Mouse (Mus musculus) kidney, embryonic 16.5 days (tissue): ENCODE measurements around the gene Ifngr1. TPM values are rescaled to one million over a fixed set of nuclear protein-coding genes. Genes with fewer than 3 reads are reported as not detected.
"Not testable (repeated sequence)": the region's sequence is repeated elsewhere in the genome, so short reads cannot be mapped to it uniquely, and the experiment has no call there.

ENCODE experiments used
- ATAC-seq: fragments of 200-750 bp; cut with Nextera tagmentation; 2 replicates; pipeline ENCODE4 v1.8.0; 2017; ENCODE audit warnings: moderate TSS enrichment; ENCODE audit not compliant: low FRiP score, low TSS enrichment
- H3K27ac ChIP-seq: fragments of 300-500 bp; sonication (generic); 2 replicates; pipeline ENCODE4 v1.5.1; 2014; ENCODE audit warnings: low read length
- H3K27me3 ChIP-seq: fragments of 300-500 bp; sonication (generic); 2 replicates; pipeline ENCODE4 v1.6.1; 2014; ENCODE audit warnings: low read length, control low read depth, mixed read lengths; ENCODE audit not compliant: insufficient read depth
- H3K36me3 ChIP-seq: fragments of 300-500 bp; sonication (generic); 2 replicates; pipeline ENCODE4 v1.6.1; 2014; ENCODE audit warnings: low read length, control low read depth, mixed read lengths; ENCODE audit not compliant: insufficient read depth
- H3K4me1 ChIP-seq: fragments of 300-500 bp; sonication (generic); 2 replicates; pipeline ENCODE4 v1.6.1; 2014; ENCODE audit warnings: low read length, control low read depth, mixed read lengths; ENCODE audit not compliant: insufficient read depth
- H3K4me2 ChIP-seq: fragments of 300-500 bp; sonication (generic); replicated peaks from 2 replicates; pipeline ENCODE4 v1.6.1; 2014; ENCODE audit warnings: low read depth, low read length
- H3K4me3 ChIP-seq: fragments of 300-500 bp; sonication (generic); 2 replicates; pipeline ENCODE4 v1.5.1; 2014; ENCODE audit warnings: mild to moderate bottlenecking, low read length
- H3K9ac ChIP-seq: fragments of 300-500 bp; sonication (generic); replicated peaks from 2 replicates; pipeline ENCODE4 v1.6.1; 2014; ENCODE audit warnings: low read length
- H3K9me3 ChIP-seq: fragments of 300-500 bp; sonication (generic); 2 replicates; pipeline ENCODE4 v1.6.1; 2016; ENCODE audit warnings: low read length, control low read depth
- WGBS: fragments of 180-500 bp; shearing (Covaris S2); extraction: QIAGEN DNeasy Blood & Tissue Kit; methylation state at CpG from one replicate; pipeline ENCODE4 v1.1.7; 2014; 5-methylcytosine and 5-hydroxymethylcytosine counted together
- polyA plus RNA-seq: library from polyadenylated mRNA; unstranded; fragments of >200 nt; fragmentation: Nextera tagmentation; extraction: Ambion mirVana; gene quantifications from 2 replicates; pipeline ENCODE4 v1.2.1, GENCODE M21; 2015

Gene Ifngr1
- polyA plus RNA-seq, 1 experiment from 2014 or later: 67.1 TPM

DNA sequence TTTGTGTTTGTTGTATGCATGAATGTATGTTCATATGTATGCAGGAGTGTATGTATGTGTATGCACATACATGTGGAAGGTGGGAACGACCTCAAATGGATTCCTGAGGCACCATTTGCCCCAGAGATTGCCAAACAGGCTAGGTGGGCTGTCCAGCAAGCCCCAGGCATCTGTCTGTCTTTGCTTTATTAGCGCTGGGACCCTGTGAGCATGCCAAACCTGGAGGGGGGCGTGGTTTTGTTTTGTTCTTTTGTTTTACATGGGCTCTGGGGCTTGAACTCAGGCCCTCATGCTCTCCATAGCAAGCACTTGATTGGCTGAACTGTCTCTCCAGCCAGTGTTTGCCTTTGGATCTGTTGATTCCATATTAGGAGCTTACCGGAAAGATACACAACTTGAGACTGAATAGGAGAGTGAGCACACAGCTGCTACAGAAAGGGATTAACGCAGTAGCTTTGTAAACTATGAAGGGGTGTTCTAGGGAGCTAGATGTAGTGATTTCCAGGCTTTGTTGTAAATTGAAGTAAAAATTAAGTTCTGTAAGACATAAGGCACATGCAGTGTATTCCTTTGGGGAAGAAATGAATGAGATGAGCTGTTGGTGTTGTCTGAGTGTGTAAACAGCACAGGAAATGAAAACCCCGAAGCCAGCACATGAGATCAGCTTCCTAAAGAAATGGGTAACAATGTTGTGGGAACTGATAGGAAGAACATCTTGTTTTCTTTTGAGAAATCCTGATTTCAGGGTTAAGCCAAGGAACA, 7.8 kb downstream of the Ifngr1 start:
- peaks cover 4% of the 10 kb centered on the region for H3K9me3 ChIP-seq
- H3K4me1 ChIP-seq: peaks cover 8% of the 10 kb centered on the region
- H3K9ac ChIP-seq: no peak overlapping the region
- H3K27me3 ChIP-seq: no peaks in the 10 kb centered on the region
- ATAC-seq: no peak
- peaks cover 49% of the 10 kb centered on the region for H3K36me3 ChIP-seq
- 83% methylated on average over 6 of the region's 6 CpGs for WGBS
- H3K4me2 ChIP-seq: no peak overlapping the region
- H3K27ac ChIP-seq: peak overlapping the region; percentile 72; the same call in 1 of the 2 replicates
- no peak overlapping the region for H3K4me3 ChIP-seq

DNA sequence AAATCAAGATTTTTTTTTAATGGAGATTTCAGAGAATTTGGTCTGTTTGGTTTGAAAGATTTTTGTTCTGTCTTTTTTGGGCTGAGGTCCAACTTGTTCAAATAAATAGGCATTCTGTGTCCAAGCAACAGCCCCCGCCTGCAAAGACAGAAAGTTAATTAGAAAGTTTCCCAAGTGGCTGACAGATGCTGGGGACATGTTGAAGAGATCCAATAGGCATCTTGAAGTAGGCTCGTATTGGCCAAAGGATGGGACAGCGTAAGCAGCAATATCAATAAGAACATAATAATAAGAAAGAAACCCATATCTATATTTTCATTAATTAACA, 8.3 kb downstream of the Ifngr1 start:
- Histone ChIP-seq H3K9me3 (peaks cover 4% of the 10 kb centered on the region), H3K9ac (no peak overlapping the region), H3K36me3 (peaks cover 54% of the 10 kb centered on the region), H3K4me2 (no peak overlapping the region), H3K4me1 (0 out of 2 replicates have a peak, but pooled peaks cover 5% of the 10 kb centered on the region), H3K27ac (no peak overlapping the region), H3K4me3 (no peak overlapping the region), H3K27me3 (no peaks in the 10 kb centered on the region)
- WGBS: 95% methylated on average over 3 of the region's 3 CpGs
- no peak for ATAC-seq

DNA sequence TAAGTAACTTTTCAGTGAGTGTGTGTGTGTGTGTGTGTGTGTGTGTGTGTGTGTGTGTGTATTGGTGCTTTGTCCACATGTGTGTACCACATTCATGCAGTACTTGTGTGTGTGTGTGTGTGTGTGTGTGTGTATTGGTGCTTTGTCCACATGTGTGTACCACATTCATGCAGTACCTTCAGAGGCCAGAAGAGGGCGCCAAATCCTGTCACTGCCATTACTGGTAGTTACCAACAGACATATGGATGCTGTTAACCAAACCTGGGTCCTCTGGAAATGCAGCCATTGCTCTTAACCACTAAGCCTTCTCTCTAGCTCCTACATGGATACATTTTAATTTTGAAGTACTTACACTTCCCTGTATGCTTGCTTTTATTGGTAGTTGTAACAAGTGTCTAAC, 9.8 kb downstream of the Ifngr1 start:
- ATAC-seq, H3K9me3 ChIP-seq, H3K27ac ChIP-seq, H3K9ac ChIP-seq, H3K4me1 ChIP-seq, H3K27me3 ChIP-seq, H3K4me3 ChIP-seq, H3K4me2 ChIP-seq: not testable (repeated sequence)
- WGBS: 33% methylated on average over 1 of the region's 1 CpGs
- H3K36me3 ChIP-seq: peaks cover 67% of the 10 kb centered on the region

DNA sequence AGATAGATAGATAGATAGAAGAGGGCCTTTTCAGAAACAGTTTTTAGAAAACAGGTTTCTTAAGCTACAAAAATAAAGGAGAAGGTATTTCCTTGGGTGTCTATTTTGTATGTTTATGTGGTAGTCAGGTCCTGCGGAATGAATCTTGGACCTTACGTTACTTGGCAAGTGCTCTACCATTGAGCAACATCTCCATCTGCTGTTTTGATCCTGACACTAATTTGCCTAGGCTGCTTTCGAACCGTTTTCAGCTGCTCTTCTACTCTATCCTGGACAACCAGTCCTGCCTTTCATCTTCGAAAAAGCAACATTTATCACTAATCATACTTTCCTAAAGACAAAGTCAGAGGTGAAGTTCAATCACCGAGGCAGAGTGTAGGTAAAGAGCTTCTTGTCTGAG, 11.5 kb downstream of the Ifngr1 start:
- Histone ChIP-seq H3K9me3 (peaks cover 4% of the 10 kb centered on the region), H3K27me3 (no peaks in the 10 kb centered on the region), H3K9ac (no peak overlapping the region), H3K4me3 (no peak overlapping the region), H3K4me2 (no peak overlapping the region), H3K27ac (no peak overlapping the region), H3K4me1 (0 out of 2 replicates have a peak, but pooled peaks cover 5% of the 10 kb centered on the region), H3K36me3 (peaks cover 82% of the 10 kb centered on the region)
- WGBS: 94% methylated on average over 6 of the region's 6 CpGs
- no peak for ATAC-seq

DNA sequence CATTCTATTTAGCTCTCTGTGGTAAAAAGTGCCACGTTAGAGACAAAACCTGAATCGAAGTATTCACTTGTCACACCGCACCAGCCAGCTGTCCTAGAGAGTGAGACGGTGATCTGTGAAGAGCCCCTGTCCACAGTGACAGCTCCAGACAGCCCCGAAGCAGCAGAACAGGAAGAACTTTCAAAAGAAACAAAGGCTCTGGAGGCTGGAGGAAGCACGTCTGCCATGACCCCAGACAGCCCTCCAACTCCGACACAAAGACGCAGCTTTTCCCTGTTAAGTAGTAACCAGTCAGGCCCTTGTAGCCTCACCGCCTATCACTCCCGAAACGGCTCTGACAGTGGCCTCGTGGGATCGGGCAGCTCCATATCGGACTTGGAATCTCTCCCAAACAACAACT, 17.4 kb downstream of the Ifngr1 start:
- no peak for ATAC-seq
- Histone ChIP-seq H3K4me3 (no peak overlapping the region), H3K9me3 (no peaks in the 10 kb centered on the region), H3K27me3 (no peaks in the 10 kb centered on the region), H3K9ac (no peak overlapping the region), H3K4me1 (no peaks in the 10 kb centered on the region), H3K36me3 (peaks cover 52% of the 10 kb centered on the region), H3K4me2 (no peak overlapping the region), H3K27ac (no peak overlapping the region)
- WGBS: 69% methylated on average over 14 of the region's 14 CpGs

DNA sequence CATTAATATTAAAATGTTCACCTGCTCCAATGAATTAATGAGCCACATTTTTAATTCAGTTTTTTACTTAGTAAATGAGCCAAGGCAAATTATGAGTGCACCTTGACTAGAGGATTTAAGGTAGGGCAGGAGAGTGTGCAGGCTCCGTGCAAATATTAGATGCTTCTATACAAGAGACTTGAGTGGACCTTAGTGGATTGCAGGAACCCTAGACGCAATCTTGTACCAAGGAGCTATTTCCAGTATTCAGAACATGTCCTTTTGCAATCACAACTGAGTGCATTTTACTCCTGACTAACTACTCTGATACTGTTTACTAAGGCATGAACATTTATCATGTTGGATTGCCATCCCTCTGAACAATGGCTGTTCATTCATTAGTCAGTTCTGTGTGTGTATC, 19.9 kb downstream of the Ifngr1 start:
- Histone ChIP-seq H3K9ac (no peak overlapping the region), H3K4me2 (no peak overlapping the region), H3K36me3 (peaks cover 29% of the 10 kb centered on the region), H3K27me3 (no peaks in the 10 kb centered on the region), H3K4me3 (no peak overlapping the region), H3K27ac (no peak overlapping the region), H3K9me3 (no peaks in the 10 kb centered on the region), H3K4me1 (no peaks in the 10 kb centered on the region)
- 49% methylated on average over 2 of the region's 2 CpGs for WGBS
- no peak for ATAC-seq

DNA sequence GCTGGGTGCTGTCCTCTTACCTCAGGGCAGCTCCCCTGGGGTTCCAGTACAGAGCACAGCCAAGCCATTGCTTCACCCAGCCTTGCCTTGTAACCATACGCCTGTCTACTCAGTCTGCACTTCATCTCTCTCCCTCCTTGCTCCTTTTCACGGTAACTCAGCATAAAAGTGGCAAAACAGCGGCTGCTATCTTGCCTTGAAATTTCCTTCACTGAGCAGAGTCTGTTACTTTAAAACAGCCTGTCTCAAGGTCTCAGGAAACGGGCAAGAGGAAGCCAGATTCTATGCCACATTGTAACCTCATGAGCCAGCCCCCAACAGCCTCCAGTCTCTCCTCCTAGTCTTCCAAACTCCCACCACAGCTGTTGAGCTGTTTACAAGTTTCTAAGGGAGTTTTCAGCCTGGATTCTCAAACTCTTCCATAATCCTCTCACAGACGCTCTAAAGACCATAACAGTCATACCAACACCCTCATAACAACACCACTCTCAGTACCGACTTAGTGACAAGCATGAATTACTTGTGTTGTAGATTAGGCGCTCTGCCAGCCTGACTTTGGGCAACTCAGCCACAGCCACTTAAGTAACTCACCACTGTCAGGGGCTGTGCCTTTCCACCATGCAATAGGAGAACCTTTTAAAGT, 21.5 kb downstream of the Ifngr1 start:
- Histone ChIP-seq H3K4me1 (no peaks in the 10 kb centered on the region), H3K9ac (no peak overlapping the region), H3K27ac (peak overlapping the region; percentile 59), H3K4me2 (no peak overlapping the region), H3K36me3 (peaks cover 14% of the 10 kb centered on the region; the same call in 1 of the 2 replicates), H3K4me3 (no peak overlapping the region), H3K27me3 (no peaks in the 10 kb centered on the region), H3K9me3 (no peaks in the 10 kb centered on the region)
- ATAC-seq: no peak
- 43% methylated on average over 7 of the region's 7 CpGs for WGBS

DNA sequence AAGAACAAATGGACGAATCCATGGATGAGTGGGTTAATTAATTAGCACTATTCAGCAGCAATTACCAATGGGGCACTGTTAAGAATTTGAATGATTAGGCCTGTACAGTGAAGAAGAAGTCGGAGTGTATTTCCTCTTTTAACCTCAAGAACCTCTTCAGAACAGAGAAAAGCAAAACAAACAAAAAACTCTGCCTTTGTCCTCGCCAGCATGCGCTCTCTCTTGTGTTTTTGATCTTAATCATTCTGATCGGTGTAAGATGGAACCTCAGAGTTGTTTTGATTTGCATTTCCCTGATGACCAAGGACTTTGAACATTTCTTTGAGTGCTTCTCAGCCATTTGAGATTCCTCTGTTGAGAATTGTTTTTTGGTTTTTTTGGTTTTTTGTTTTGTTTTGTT, 28.0 kb downstream of the Ifngr1 start:
- WGBS: 71% methylated on average over 5 of the region's 5 CpGs
- ATAC-seq: no peak
- H3K36me3 ChIP-seq: no peaks in the 10 kb centered on the region

DNA sequence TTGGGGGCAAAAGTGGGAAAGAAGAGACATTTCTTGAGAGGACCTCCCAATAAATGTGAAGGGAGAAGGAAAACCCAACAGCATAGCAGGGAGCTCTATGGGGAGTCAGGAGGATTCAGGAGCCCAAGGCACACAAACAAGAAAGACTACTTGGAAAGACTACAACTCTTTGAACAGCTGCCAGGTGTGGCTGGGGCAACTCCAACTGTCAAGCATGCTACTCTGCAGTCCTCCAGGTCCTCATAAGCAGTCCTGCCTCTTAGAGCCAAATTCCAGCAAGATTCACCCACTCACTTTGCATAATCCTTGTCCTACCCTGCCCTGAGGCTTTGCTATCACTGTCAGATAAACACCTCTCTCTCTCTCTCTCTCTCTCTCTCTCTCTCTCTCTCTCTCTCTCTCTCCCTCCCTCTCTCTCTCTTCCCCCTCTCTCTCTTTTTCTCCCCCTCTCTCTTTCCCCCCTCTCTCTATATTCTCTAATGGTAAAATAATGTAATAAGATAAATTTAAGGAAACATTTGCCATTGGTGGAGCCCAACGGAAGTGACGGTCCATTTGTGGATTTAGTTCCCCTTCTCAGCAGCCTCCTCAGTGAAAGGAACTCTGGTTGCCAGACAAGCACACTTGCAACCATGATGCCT, 29.8 kb downstream of the Ifngr1 start, which contains the start of gene Il22ra2:
Gene Il22ra2, plus strand, starts transcription at position 591 of the 641 bp plus-strand sequence.
- Histone ChIP-seq H3K9me3 (no peaks in the 10 kb centered on the region), H3K27ac (no peak within 1 kb of the TSS), H3K4me1 (no peaks in the 10 kb centered on the region), H3K4me3 (no peak within 1 kb of the TSS), H3K27me3 (no peaks in the 10 kb centered on the region), H3K9ac (no peak within 1 kb of the TSS), H3K4me2 (no peak within 1 kb of the TSS), H3K36me3 (no peaks in the 10 kb centered on the region)
- WGBS: 96% methylated on average over 2 of the region's 2 CpGs
- no peak for ATAC-seq

More for the DNA sequence above, 28.0 kb downstream of the Ifngr1 start:
- H3K27ac ChIP-seq: no peak overlapping the region
- no peak overlapping the region for H3K4me2 ChIP-seq
- no peak overlapping the region for H3K9ac ChIP-seq
- H3K4me3 ChIP-seq: no peak overlapping the region
- H3K4me1 ChIP-seq: no peaks in the 10 kb centered on the region
- H3K27me3 ChIP-seq: no peaks in the 10 kb centered on the region
- no peaks in the 10 kb centered on the region for H3K9me3 ChIP-seq

DNA sequence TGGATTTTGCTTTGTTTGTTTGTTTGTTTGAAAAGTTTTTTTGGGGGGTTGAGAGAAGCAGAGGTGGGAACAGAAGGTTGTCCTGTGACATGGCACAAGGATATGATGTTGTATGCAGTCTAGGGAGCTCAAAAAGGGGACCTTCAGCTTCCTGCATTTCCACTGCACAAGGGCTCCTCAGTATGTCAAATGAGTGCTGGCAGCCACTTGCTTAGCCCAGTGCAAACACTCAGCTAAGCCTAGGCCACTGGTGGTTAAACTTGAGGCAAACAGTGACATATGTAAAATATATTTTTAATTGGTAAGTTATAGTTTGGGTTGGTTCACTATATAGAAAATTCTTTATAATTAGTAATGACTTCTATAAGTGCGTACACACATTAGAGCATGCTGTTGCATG, 32.9 kb downstream of the Ifngr1 start:
- WGBS: 83% methylated on average over 1 of the region's 1 CpGs
- Histone ChIP-seq H3K4me3 (no peak overlapping the region), H3K27ac (no peak overlapping the region), H3K9ac (no peak overlapping the region), H3K4me2 (no peak overlapping the region), H3K4me1 (no peaks in the 10 kb centered on the region), H3K36me3 (no peaks in the 10 kb centered on the region), H3K27me3 (no peaks in the 10 kb centered on the region), H3K9me3 (no peaks in the 10 kb centered on the region)
- no peak for ATAC-seq
